Comparison of ENCODE assay signal across 15 mouse cellular contexts in genomic region chr15:27754571-27755260, GRCm38 (mm10).
DNase-seq lines count a peak whose midpoint lies in the region; ATAC-seq lines count a peak whose summit lies in the region.
"Had no signal": no experiment of that assay in that cellular context is flagged by ENCODE, and none has a peak within 500 bp of the region (broad histone marks: within the 10 kb centered on the region; RNA-seq: fewer than 3 reads in every experiment).

No protein-coding gene starts in this region.

- no peak overlapping the region for H3K27ac ChIP-seq in kidney, embryonic 16.5 days (ENCODE audit: low read length)
- H3K27ac ChIP-seq in embryonic facial prominence, embryonic 15.5 days (replicated peaks), result peak overlapping the region; percentile 55; the same call in 1 of the 2 replicates
- H3K27ac ChIP-seq in midbrain, embryonic 10.5 days (replicated peaks), result no peak overlapping the region
- H3K27ac ChIP-seq: forebrain, embryonic 10.5 days; liver, embryonic 13.5 days had no signal

- DNase-seq in kidney, postnatal 4 days, result peak; percentile 35 to 53
- peak; percentile 86 for DNase-seq in A20 (ENCODE audit: low read depth, low spot score)
- peak; percentile 40 for DNase-seq in lung, postnatal 10 days
- DNase-seq in adipocyte (ENCODE audit: low spot score), result no peak
- DNase-seq in midbrain, embryonic 10.5 days (ENCODE audit: low spot score), result no peak
- DNase-seq: adrenal gland, adult 8-10 months; cerebellum, postnatal 25 days; liver, embryonic 13.5 days; thymus, adult 18-20 months had no signal

- peaks cover 55% of the 10 kb centered on the region for H3K36me3 ChIP-seq in kidney, embryonic 16.5 days (ENCODE audit: insufficient read depth, low read length)
- peaks cover 85% of the 10 kb centered on the region for H3K36me3 ChIP-seq in embryonic facial prominence, embryonic 15.5 days
- peaks cover 98% of the 10 kb centered on the region for H3K36me3 ChIP-seq in midbrain, embryonic 10.5 days

- ATAC-seq in kidney, embryonic 16.5 days (ENCODE audit: low FRiP score, low TSS enrichment), result no peak
- no peak for ATAC-seq in embryonic facial prominence, embryonic 15.5 days (ENCODE audit: insufficient number of reproducible peaks, low FRiP score, low TSS enrichment, low read depth)
- ATAC-seq in megakaryocyte, adult 5-6 weeks (ENCODE audit: poor library complexity, severe bottlenecking), result no peak

- WGBS in kidney, embryonic 16.5 days, result 75% methylated on average over 7 of the region's 7 CpGs
- WGBS in embryonic facial prominence, embryonic 15.5 days, result 72% methylated on average over 7 of the region's 7 CpGs
- WGBS in midbrain, embryonic 10.5 days, result 91% methylated on average over 7 of the region's 7 CpGs

- no peak overlapping the region for H3K4me2 ChIP-seq in kidney, embryonic 16.5 days (replicated peaks; ENCODE audit: low read depth, low read length)
- no peak overlapping the region for H3K4me2 ChIP-seq in embryonic facial prominence, embryonic 15.5 days (replicated peaks)
- H3K4me2 ChIP-seq: heart, embryonic 11.5 days; liver, embryonic 13.5 days had no signal

- peaks cover 28% of the 10 kb centered on the region for H3K4me1 ChIP-seq in kidney, embryonic 16.5 days (ENCODE audit: insufficient read depth, low read length)
- peaks cover 31% of the 10 kb centered on the region for H3K4me1 ChIP-seq in embryonic facial prominence, embryonic 15.5 days
- peaks cover 15% of the 10 kb centered on the region for H3K4me1 ChIP-seq in midbrain, embryonic 10.5 days
- H3K4me1 ChIP-seq: liver, embryonic 13.5 days had no signal

- H3K27me3 ChIP-seq in kidney, embryonic 16.5 days (ENCODE audit: insufficient read depth, low read length), result no peaks in the 10 kb centered on the region
- H3K27me3 ChIP-seq in embryonic facial prominence, embryonic 15.5 days, result no peaks in the 10 kb centered on the region
- H3K27me3 ChIP-seq in midbrain, embryonic 10.5 days (ENCODE audit: low read depth, poor library complexity, severe bottlenecking), result no peaks in the 10 kb centered on the region
- H3K27me3 ChIP-seq: liver, embryonic 13.5 days had no signal

- H3K9me3 ChIP-seq in kidney, embryonic 16.5 days (ENCODE audit: low read length), result no peaks in the 10 kb centered on the region
- no peaks in the 10 kb centered on the region for H3K9me3 ChIP-seq in embryonic facial prominence, embryonic 15.5 days (replicated peaks)
- no peaks in the 10 kb centered on the region for H3K9me3 ChIP-seq in midbrain, embryonic 10.5 days (replicated peaks)
- H3K9me3 ChIP-seq: forebrain, embryonic 10.5 days; liver, embryonic 13.5 days had no signal

- no peak overlapping the region for H3K9ac ChIP-seq in kidney, embryonic 16.5 days (replicated peaks; ENCODE audit: low read length)
- H3K9ac ChIP-seq in embryonic facial prominence, embryonic 15.5 days, result no peak overlapping the region
- H3K9ac ChIP-seq: liver, embryonic 13.5 days had no signal

- H3K4me3 ChIP-seq in kidney, embryonic 16.5 days (ENCODE audit: low read length), result no peak overlapping the region
- H3K4me3 ChIP-seq in embryonic facial prominence, embryonic 15.5 days (replicated peaks), result no peak overlapping the region
- H3K4me3 ChIP-seq in midbrain, embryonic 10.5 days, result no peak overlapping the region
- H3K4me3 ChIP-seq: forebrain, embryonic 10.5 days; liver, embryonic 13.5 days; myocyte had no signal

Comparison
In these comparisons a context has a peak if more than half of its experiments do, and no peak if none do; other contexts are left out.
1. DNase-seq: peak in kidney, postnatal 4 days (2 of 2), A20 (single experiment) and lung, postnatal 10 days (single experiment); none in adipocyte (single experiment) and midbrain, embryonic 10.5 days (single experiment).